ENCODE assay signal across 9 mouse cellular contexts in genomic region chr1:130979455-130979854, GRCm38 (mm10). TPM values are rescaled to one million over a fixed set of nuclear protein-coding genes. Genes with fewer than 3 reads are reported as not detected.
DNase-seq lines count a peak whose midpoint lies in the region; ATAC-seq and TF ChIP-seq lines count a peak whose summit lies in the region.
"Had no signal": no experiment of that assay in that cellular context is flagged by ENCODE, and none has a peak within 500 bp of the region (broad histone marks: within the 10 kb centered on the region; RNA-seq: fewer than 3 reads in every experiment).

No protein-coding gene starts in this region.

- no peak overlapping the region for H3K4me3 ChIP-seq in hindbrain, embryonic 14.5 days (replicated peaks; ENCODE audit: low read length)
- no peak overlapping the region for H3K4me3 ChIP-seq in hindbrain, embryonic 12.5 days
- no peak overlapping the region for H3K4me3 ChIP-seq in midbrain, postnatal 0 days (ENCODE audit: low read depth, low read length)
- H3K4me3 ChIP-seq: liver, embryonic 15.5 days had no signal

- no peak overlapping the region for H3K4me2 ChIP-seq in hindbrain, embryonic 14.5 days (replicated peaks)
- no peak overlapping the region for H3K4me2 ChIP-seq in hindbrain, embryonic 12.5 days (replicated peaks)
- no peak overlapping the region for H3K4me2 ChIP-seq in midbrain, postnatal 0 days (ENCODE audit: low read depth, low read length, poor library complexity, severe bottlenecking)
- H3K4me2 ChIP-seq: liver, embryonic 15.5 days had no signal

- peak; percentile 64 for DNase-seq in hindbrain, embryonic 14.5 days (ENCODE audit: low spot score)
- DNase-seq in CD4-positive helper T cell, adult 2 months (ENCODE audit: low read depth, low spot score): peak; percentile 55
- DNase-seq in ZHBTc4 (ENCODE audit: low read depth, low spot score): peak; percentile 19
- peak; percentile 83 for DNase-seq in embryo, embryonic 10 days (ENCODE audit: low spot score)
- DNase-seq in kidney, postnatal 36 days: peak; percentile 41 to 71
- peak; percentile 58 for DNase-seq in midbrain, postnatal 0 days (ENCODE audit: low spot score)
- peak; percentile 22 for DNase-seq in yolk sac, embryonic 10.5 days (ENCODE audit: low spot score)

- peak; percentile 80 for TF ChIP-seq CTCF in midbrain, postnatal 0 days (IDR thresholded peaks at IDR 0.05)

- no peaks in the 10 kb centered on the region for H3K36me3 ChIP-seq in hindbrain, embryonic 14.5 days (replicated peaks; ENCODE audit: control insufficient read depth, insufficient read depth)
- H3K36me3 ChIP-seq in hindbrain, embryonic 12.5 days: no peaks in the 10 kb centered on the region
- H3K36me3 ChIP-seq in midbrain, postnatal 0 days (ENCODE audit: insufficient read depth, low read length): no peaks in the 10 kb centered on the region
- H3K36me3 ChIP-seq: liver, embryonic 15.5 days had no signal

- ATAC-seq in hindbrain, embryonic 14.5 days (ENCODE audit: low FRiP score): no peak
- ATAC-seq in hindbrain, embryonic 12.5 days (ENCODE audit: low FRiP score): no peak
- no peak for ATAC-seq in midbrain, postnatal 0 days (ENCODE audit: low FRiP score)

- H3K4me1 ChIP-seq in hindbrain, embryonic 14.5 days (replicated peaks; ENCODE audit: control insufficient read depth, insufficient read depth, low read length): no peaks in the 10 kb centered on the region
- H3K4me1 ChIP-seq in hindbrain, embryonic 12.5 days: no peaks in the 10 kb centered on the region
- no peaks in the 10 kb centered on the region for H3K4me1 ChIP-seq in midbrain, postnatal 0 days (ENCODE audit: insufficient read depth, low read length)
- H3K4me1 ChIP-seq: liver, embryonic 15.5 days had no signal

- no peak overlapping the region for H3K9ac ChIP-seq in hindbrain, embryonic 14.5 days
- H3K9ac ChIP-seq in hindbrain, embryonic 12.5 days: no peak overlapping the region
- H3K9ac ChIP-seq in midbrain, postnatal 0 days (replicated peaks; ENCODE audit: low read length, poor library complexity, severe bottlenecking): no peak overlapping the region
- H3K9ac ChIP-seq: liver, embryonic 15.5 days had no signal

- H3K27ac ChIP-seq in hindbrain, embryonic 14.5 days: no peak overlapping the region
- H3K27ac ChIP-seq in hindbrain, embryonic 12.5 days: no peak overlapping the region
- H3K27ac ChIP-seq in midbrain, postnatal 0 days (ENCODE audit: low read depth, low read length): no peak overlapping the region
- H3K27ac ChIP-seq: liver, embryonic 15.5 days had no signal

- no peaks in the 10 kb centered on the region for H3K9me3 ChIP-seq in hindbrain, embryonic 14.5 days (ENCODE audit: control insufficient read depth, low read length)
- H3K9me3 ChIP-seq in hindbrain, embryonic 12.5 days (replicated peaks): no peaks in the 10 kb centered on the region
- H3K9me3 ChIP-seq in midbrain, postnatal 0 days (ENCODE audit: low read length): no peaks in the 10 kb centered on the region
- H3K9me3 ChIP-seq: liver, embryonic 15.5 days had no signal

- H3K27me3 ChIP-seq in hindbrain, embryonic 14.5 days (ENCODE audit: control insufficient read depth, insufficient read depth, low read length): no peaks in the 10 kb centered on the region
- no peaks in the 10 kb centered on the region for H3K27me3 ChIP-seq in hindbrain, embryonic 12.5 days
- H3K27me3 ChIP-seq in midbrain, postnatal 0 days (ENCODE audit: insufficient read depth, low read length): no peaks in the 10 kb centered on the region
- H3K27me3 ChIP-seq: liver, embryonic 15.5 days had no signal

- 53% methylated on average over 1 of the region's 1 CpGs for WGBS in hindbrain, embryonic 14.5 days
- WGBS in hindbrain, embryonic 12.5 days: 73% methylated on average over 1 of the region's 1 CpGs
- WGBS in midbrain, postnatal 0 days: 81% methylated on average over 1 of the region's 1 CpGs

RNA-seq across cellular contexts. Expression of gene Il19, which starts 39.5 kb away (rescaled TPM):
- not detected in 2 replicates for polyA plus RNA-seq in hindbrain, embryonic 14.5 days (2014; fragmentation: Nextera tagmentation; extraction: Ambion mirVana)
- polyA plus RNA-seq in hindbrain, embryonic 12.5 days (2016; fragmentation: Nextera tagmentation; extraction: Ambion mirVana): not detected in 2 replicates
- total RNA-seq in midbrain, postnatal 0 days (2014; rRNA removed): not detected in 2 replicates
- polyA plus RNA-seq in midbrain, postnatal 0 days (2015; fragmentation: Nextera tagmentation; extraction: Ambion mirVana): 0.27 TPM in 1 of 2 replicates, not detected in the other
- polyA plus RNA-seq: liver, embryonic 15.5 days had no signal

RNA-seq across cellular contexts. Expression of gene Il10, which starts 40.2 kb away (rescaled TPM):
- polyA plus RNA-seq in hindbrain, embryonic 14.5 days (2014; fragmentation: Nextera tagmentation; extraction: Ambion mirVana): not detected in 2 replicates
- polyA plus RNA-seq in hindbrain, embryonic 12.5 days (2016; fragmentation: Nextera tagmentation; extraction: Ambion mirVana): not detected in 2 replicates
- total RNA-seq in midbrain, postnatal 0 days (2014; rRNA removed): not detected in 2 replicates
- not detected in 2 replicates for polyA plus RNA-seq in midbrain, postnatal 0 days (2015; fragmentation: Nextera tagmentation; extraction: Ambion mirVana)
- polyA plus RNA-seq: liver, embryonic 15.5 days had no signal

Comparison
In these comparisons a context has a peak if more than half of its experiments do, and no peak if none do; other contexts are left out.
1. DNase-seq: peak in every context shown above with its lines; median percentile 83 in embryo, embryonic 10 days; 64 in hindbrain, embryonic 14.5 days; 58 in midbrain, postnatal 0 days; 56 in kidney, postnatal 36 days; 55 in CD4-positive helper T cell, adult 2 months; 22 in yolk sac, embryonic 10.5 days; 19 in ZHBTc4.